Mouse (Mus musculus) adrenal gland, postnatal 10 days (tissue): ENCODE data around the gene Papss2. TPM values are rescaled to one million over a fixed set of nuclear protein-coding genes. Genes with fewer than 3 reads are reported as not detected.
A peak's percentile ranks its signal among the peaks of the same experiment; 100 is the strongest.

Source experiments
- DNase-seq: peaks from one replicate; pipeline ENCODE4 v3.0.0; 2021; ENCODE audit warnings: mixed read lengths
- total RNA-seq, 2 experiments: library from RNA; stranded (reverse); gene quantifications; 2 replicates each; pipeline ENCODE4 v1.2.3; 2021

Gene Papss2
- total RNA-seq, 2 experiments from 2014 or later, result 24.5 to 34.6 TPM

DNA sequence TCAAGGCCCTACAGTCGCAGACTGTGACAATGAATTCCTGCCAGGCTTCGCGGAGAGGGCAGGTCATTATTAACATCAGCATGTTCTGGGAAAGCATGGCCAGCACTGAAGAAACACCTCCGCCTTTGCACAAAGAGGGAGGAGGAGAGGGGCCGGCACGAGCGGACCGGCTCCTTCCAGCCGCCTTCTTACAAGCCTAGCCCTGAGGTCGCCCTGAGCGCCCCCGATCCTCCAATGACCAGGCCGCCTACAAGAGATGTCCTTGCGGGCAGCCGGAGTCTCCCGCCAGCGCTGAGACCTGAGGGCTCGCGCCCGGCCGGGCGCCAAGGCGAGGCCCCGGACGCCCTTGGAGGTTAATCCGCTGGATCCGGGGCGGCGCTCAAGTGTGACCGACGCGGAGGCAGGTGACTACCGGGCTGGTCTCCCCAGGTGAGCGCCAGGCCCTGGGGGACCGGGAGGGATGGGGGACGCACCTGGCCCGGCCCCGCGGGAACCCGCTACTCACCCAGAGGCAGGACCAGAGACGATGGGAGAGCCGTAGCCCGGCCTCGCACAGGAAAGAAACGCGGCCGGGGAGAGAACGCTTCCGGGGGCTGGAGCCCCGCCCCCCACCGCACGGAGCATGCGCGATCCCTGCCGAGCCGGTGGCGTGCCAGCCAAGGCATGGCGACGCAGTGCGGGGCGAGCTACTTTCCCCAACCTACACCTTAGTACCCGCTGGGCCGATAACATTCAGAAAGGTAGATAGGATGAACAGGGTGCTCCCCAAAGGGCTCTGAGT, 116.4 kb downstream of the Papss2 start:
- DNase-seq, result peak; percentile 98

DNA sequence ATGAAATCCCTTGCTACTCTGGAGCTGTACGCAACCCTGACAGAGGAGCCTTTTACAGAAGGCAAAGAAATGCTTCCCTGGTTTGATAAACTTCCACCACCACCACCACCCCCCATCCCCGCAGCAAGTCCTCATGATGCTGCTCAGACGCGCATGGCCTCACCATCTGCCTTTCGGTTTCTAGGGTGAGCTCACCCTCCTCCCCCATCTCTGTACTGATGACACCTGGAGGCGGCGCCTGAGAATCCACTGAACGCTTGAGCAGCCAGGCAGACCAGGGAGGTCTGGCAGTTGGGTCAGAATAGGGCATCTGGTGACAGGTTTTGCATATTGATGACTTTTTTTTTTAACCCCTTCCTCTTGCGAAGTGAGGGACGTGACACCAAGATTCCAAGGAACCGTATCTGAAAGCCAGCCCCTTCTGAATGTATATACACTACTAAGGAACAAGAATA, 117.0 kb downstream of the Papss2 start:
- peak; percentile 82 for DNase-seq

DNA sequence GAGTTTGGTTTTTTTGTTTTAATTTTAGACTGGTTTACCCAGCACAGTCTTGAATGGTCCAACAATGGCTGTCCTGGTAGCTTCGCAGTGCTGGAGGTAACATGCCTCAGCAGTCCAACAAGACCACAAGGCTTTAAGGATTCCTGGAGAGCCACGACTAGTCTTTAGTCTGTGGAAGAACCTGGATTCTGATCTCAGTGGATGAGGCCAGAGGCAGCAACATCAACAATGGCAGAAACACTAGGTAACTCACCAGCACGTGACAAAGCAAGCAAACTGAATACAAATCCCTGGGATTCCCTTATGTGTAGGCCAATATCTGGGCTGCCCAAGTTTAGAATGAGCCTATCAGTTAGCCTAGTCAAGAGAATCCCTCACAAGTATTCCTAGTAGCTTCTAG, 117.9 kb downstream of the Papss2 start:
- DNase-seq, result no peak

DNA sequence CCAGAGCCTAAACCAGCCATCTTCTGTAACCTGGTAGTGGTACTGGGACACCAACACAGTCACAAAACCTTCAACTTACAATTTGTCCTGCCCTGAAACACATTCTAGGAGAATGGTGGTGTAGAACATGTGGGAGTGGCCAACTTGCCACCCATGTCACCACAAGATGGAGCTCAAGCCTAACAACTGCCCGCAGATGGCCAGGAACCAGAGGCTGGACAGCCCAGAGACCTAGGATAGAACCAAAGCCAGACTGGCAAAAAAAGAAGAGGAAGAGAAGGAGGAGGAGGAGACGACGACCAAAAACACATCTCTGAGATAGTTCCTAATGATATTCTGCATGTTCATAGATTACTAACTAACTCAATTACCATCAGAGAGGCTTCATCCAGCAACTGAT, 119.6 kb downstream of the Papss2 start:
- peak; percentile 82 for DNase-seq

DNA sequence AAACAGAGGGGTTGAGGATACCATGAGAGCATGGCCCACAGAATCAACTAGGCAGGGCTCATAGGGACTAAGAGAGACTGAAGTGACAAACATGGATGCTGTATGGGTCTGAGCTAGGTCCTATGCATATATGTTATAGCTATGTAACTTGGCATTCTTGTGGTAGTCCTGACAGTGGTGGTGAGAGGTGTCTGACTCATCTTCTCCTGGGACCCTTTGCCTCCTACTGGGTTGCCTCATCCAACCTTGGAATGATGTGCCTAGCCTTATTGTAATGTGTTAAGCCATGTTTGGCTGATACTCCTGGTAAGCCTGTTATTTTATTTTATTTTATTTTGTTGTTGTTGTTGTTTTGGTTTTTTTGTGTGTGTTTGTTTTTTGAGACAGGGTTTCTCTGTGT, 120.1 kb downstream of the Papss2 start:
- no peak for DNase-seq

Other genes starting within 250 kb of the Papss2 start
- 10 to 100 TPM; 56.3 to 58.4 TPM for gene Sgms1, start 206.1 kb upstream of the Papss2 start, total RNA-seq
- gene Rpl9-ps6, start 129.2 kb upstream of the Papss2 start, total RNA-seq, result 100 to 1,000 TPM in 1 of 2 experiments, 10 to 100 TPM in 1; 64.8 to 136 TPM
- gene Minpp1, start 110.0 kb upstream of the Papss2 start, total RNA-seq, result 10 to 100 TPM; 30.8 to 36.7 TPM
- 10 to 100 TPM; 60.0 to 65.8 TPM for gene Atad1, start 144.0 kb downstream of the Papss2 start, total RNA-seq
- gene Pten, start 161.7 kb downstream of the Papss2 start, total RNA-seq, result 10 to 100 TPM; 64.8 to 65.9 TPM